Mouse (Mus musculus) left cerebral cortex, postnatal 10 days (tissue): ENCODE results near the gene Rictor. TPM values are rescaled to one million over a fixed set of nuclear protein-coding genes. Genes with fewer than 3 reads are reported as not detected.

ENCODE experiments used
- total RNA-seq, 2 experiments: library from RNA; stranded (reverse); gene quantifications; 2 replicates each; pipeline ENCODE4 v1.2.3; 2021

Rictor gene
- total RNA-seq, 2 experiments from 2014 or later, result 33.9 to 34.2 TPM

Other genes with a start within 250 kb of the Rictor start
- gene Fyb, start 185.5 kb upstream of the Rictor start, total RNA-seq, result 1 to 10 TPM; 8.7 to 9.4 TPM
- gene Osmr, start 166.6 kb downstream of the Rictor start, total RNA-seq, result 1 to 10 TPM; 4.2 to 4.4 TPM